Mouse (Mus musculus) megakaryocyte, embryonic 14.5 days (primary cell): ENCODE results near the gene Ccdc146.

Experiments used
- FLI1 ChIP-seq: IDR thresholded peaks from 2 replicates; pipeline ENCODE4 v1.6.1; 2012; ENCODE audit warnings: low read length, inconsistent platforms, mixed read lengths
- GATA1 ChIP-seq: IDR thresholded peaks from 3 replicates; pipeline ENCODE4 v1.6.1; 2012; ENCODE audit warnings: mixed read lengths, low read length, inconsistent platforms, borderline replicate concordance

GRCm38 (mm10) chr5:21261202-21261844, 163.2 kb downstream of the Ccdc146 start:
- no peak for TF ChIP-seq GATA1
- no peak for TF ChIP-seq FLI1
